Mouse (Mus musculus) heart, postnatal 10 days (tissue): ENCODE data around the gene B630019K06Rik. TPM values are rescaled to one million over a fixed set of nuclear protein-coding genes. Genes with fewer than 3 reads are reported as not detected.
A peak's percentile ranks its signal among the peaks of the same experiment; 100 is the strongest.
"Not testable (repeated sequence)": the region's sequence is repeated elsewhere in the genome, so short reads cannot be mapped to it uniquely, and the experiment has no call there.

ENCODE experiments used
- DNase-seq, 2 experiments: peaks; one replicate each; pipeline ENCODE4 v3.0.0; 2021
- intact Hi-C: fragments of 180-260 bp; cut with DNase I; formaldehyde crosslinking; loops from one replicate; pipeline ENCODE4 v1.15.1; 2025
- total RNA-seq, 2 experiments: library from RNA; stranded (reverse); gene quantifications; 2 replicates each; pipeline ENCODE4 v1.2.3; 2021

B630019K06Rik gene
- 1 to 10 TPM; 1.2 to 1.6 TPM for total RNA-seq

- intact Hi-C loops: no loop called here
- peak; percentile 59 to 66 for DNase-seq
Measured at GRCm38 (mm10) chrX:8892343-8893155, at the start of gene B630019K06Rik. B630019K06Rik (plus strand) TSS chrX:8892382.

GRCm38 (mm10) chrX:8843694-8844093, 48.5 kb upstream of the B630019K06Rik start, which contains the start of gene Gm6592:
Gm6592 (plus strand) TSS chrX:8843994.
- intact Hi-C loops: no loop called here
- no peak for DNase-seq

- intact Hi-C loops: no loop called here
- no peak for DNase-seq
Measured at GRCm38 (mm10) chrX:8852486-8852885, 39.7 kb upstream of the B630019K06Rik start.

- intact Hi-C loops: not testable (repeated sequence)
Measured at GRCm38 (mm10) chrX:8864331-8864730, 27.9 kb upstream of the B630019K06Rik start.

GRCm38 (mm10) chrX:8873953-8874352, 18.2 kb upstream of the B630019K06Rik start, which contains the start of gene Gm5751:
Gm5751 (plus strand) TSS chrX:8874253.
- DNase-seq: not testable (repeated sequence)
- intact Hi-C loops: loop anchor here (1.0 kb wide), 1 partner anchor 35 kb away; no protein-coding TSS in a partner anchor

More at GRCm38 (mm10) chrX:8864331-8864730, 27.9 kb upstream of the B630019K06Rik start:
- peak; percentile 67 to 70 for DNase-seq

GRCm38 (mm10) chrX:8884336-8884735, 7.8 kb upstream of the B630019K06Rik start:
- no peak for DNase-seq
- intact Hi-C loops: no loop called here

- DNase-seq: no peak
- intact Hi-C loops: no loop called here
Measured at GRCm38 (mm10) chrX:8891975-8892342, 223 bp upstream of the B630019K06Rik start.

GRCm38 (mm10) chrX:8893182-8893651, 1.0 kb downstream of the B630019K06Rik start:
- intact Hi-C loops: no loop called here
- DNase-seq: peak in 1 of 2 experiments; percentile 9

- DNase-seq: no peak
- intact Hi-C loops: no loop called here
Measured at GRCm38 (mm10) chrX:8900823-8901222, 8.6 kb downstream of the B630019K06Rik start.

- intact Hi-C loops: no loop called here
- DNase-seq: no peak
Measured at GRCm38 (mm10) chrX:8901906-8902472, 9.8 kb downstream of the B630019K06Rik start.

- intact Hi-C loops: no loop called here
- no peak for DNase-seq
Measured at GRCm38 (mm10) chrX:8921080-8921479, 28.9 kb downstream of the B630019K06Rik start.

- DNase-seq: peak in 1 of 2 experiments; percentile 1
- intact Hi-C loops: no loop called here
Measured at GRCm38 (mm10) chrX:8921813-8922607, 29.8 kb downstream of the B630019K06Rik start.

- no peak for DNase-seq
- intact Hi-C loops: no loop called here
Measured at GRCm38 (mm10) chrX:8927308-8927707, 35.1 kb downstream of the B630019K06Rik start.

- DNase-seq: no peak
- intact Hi-C loops: no loop called here
Measured at GRCm38 (mm10) chrX:8944041-8944440, 51.9 kb downstream of the B630019K06Rik start.

Other genes with a start within 250 kb of the B630019K06Rik start
- not detected for gene Ssxb8, start 201.5 kb upstream of the B630019K06Rik start, total RNA-seq
- gene Ssx9, start 143.9 kb upstream of the B630019K06Rik start, total RNA-seq: not detected
- not detected for gene Ssxb5, start 88.7 kb upstream of the B630019K06Rik start, total RNA-seq
- gene Gm6592, start 48.4 kb upstream of the B630019K06Rik start, total RNA-seq: not detected
- gene Gm5751, start 18.1 kb upstream of the B630019K06Rik start, total RNA-seq: not detected
- gene Fthl17b, start 70.6 kb downstream of the B630019K06Rik start, total RNA-seq: not detected
- gene Fthl17c, start 84.2 kb downstream of the B630019K06Rik start, total RNA-seq: not detected
- not detected for gene Fthl17d, start 94.4 kb downstream of the B630019K06Rik start, total RNA-seq
- gene Fthl17e, start 141.1 kb downstream of the B630019K06Rik start, total RNA-seq: not detected
- not detected for gene Fthl17f, start 170.6 kb downstream of the B630019K06Rik start, total RNA-seq
- gene 4930402K13Rik, start 212.2 kb downstream of the B630019K06Rik start, total RNA-seq: not detected